Mouse (Mus musculus): ENCODE data around the gene Gm10375. TPM values are rescaled to one million over a fixed set of nuclear protein-coding genes. Genes with fewer than 3 reads are reported as not detected.

Gene Gm10375
- not detected for polyA plus RNA-seq (2015; fragmentation: Illumina TruSeq; extraction: RNeasy Lipid Tissue Mini Kit (QIAGEN cat#74804); ENCODE audit: insufficient read depth, low replicate concordance)

DNA sequence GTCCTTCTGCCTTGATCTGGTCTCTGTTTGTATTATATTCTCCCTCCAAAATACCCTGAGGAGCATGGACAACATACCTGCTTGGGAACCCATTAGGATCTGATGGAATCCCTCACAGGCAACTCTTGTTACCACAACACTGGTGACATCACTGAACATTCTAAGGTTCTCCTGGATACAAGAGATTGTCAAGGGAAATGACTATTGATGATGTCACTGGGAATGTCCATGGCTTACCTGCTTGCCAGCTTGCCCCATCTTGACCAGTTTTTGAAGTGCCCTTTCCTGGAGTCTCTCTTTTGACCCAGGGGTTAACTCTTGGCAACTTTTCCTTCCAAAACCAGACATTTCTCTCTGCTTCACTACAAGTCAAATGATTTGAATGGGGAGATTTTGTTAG lies at the start of gene Gm10375:
Gene Gm10375 (minus strand): TSS at position 101 of the 400 bp plus-strand sequence.

DNA sequence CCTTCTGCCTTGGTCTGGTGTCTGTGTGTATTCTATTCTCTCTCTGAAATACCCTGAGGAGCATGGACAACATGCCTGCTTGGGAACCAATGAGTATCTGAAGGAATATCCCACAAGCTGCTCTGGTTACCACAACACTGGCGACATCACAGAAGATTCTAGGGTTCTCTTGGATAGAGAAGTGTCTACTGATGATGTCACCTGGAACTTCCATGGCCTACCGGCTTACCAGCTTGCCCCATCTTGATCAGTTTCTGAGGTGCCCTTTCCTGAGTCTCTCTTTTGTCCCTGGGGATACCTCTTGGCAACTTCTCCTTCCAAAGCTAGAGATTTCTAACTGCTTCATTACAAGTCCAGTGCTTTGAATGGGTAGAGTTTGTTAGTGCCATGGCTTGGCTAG lies 28.8 kb downstream of the Gm10375 start, which contains the start of gene Gm17654:
Gene Gm17654 (minus strand): TSS at position 101 of the 400 bp plus-strand sequence.

Other genes with a start within 250 kb of the Gm10375 start
- gene Gm8138, start 191.7 kb downstream of the Gm10375 start, polyA plus RNA-seq (2015; fragmentation: Illumina TruSeq; extraction: RNeasy Lipid Tissue Mini Kit (QIAGEN cat#74804); ENCODE audit: insufficient read depth, low replicate concordance): not detected
- not detected for gene Gm5799, start 64.4 kb downstream of the Gm10375 start, polyA plus RNA-seq (2015; fragmentation: Illumina TruSeq; extraction: RNeasy Lipid Tissue Mini Kit (QIAGEN cat#74804); ENCODE audit: insufficient read depth, low replicate concordance)
- gene Gm17654, start 28.9 kb downstream of the Gm10375 start, polyA plus RNA-seq (2015; fragmentation: Illumina TruSeq; extraction: RNeasy Lipid Tissue Mini Kit (QIAGEN cat#74804); ENCODE audit: insufficient read depth, low replicate concordance): not detected
- not detected for gene Gm8165, start 69.2 kb upstream of the Gm10375 start, polyA plus RNA-seq (2015; fragmentation: Illumina TruSeq; extraction: RNeasy Lipid Tissue Mini Kit (QIAGEN cat#74804); ENCODE audit: insufficient read depth, low replicate concordance)
- gene Gm7324, start 89.8 kb upstream of the Gm10375 start, polyA plus RNA-seq (2015; fragmentation: Illumina TruSeq; extraction: RNeasy Lipid Tissue Mini Kit (QIAGEN cat#74804); ENCODE audit: insufficient read depth, low replicate concordance): 0.33 TPM
- gene Gm16506, start 119.5 kb upstream of the Gm10375 start, polyA plus RNA-seq (2015; fragmentation: Illumina TruSeq; extraction: RNeasy Lipid Tissue Mini Kit (QIAGEN cat#74804); ENCODE audit: insufficient read depth, low replicate concordance): not detected
- gene Gm6526, start 139.9 kb upstream of the Gm10375 start, polyA plus RNA-seq (2015; fragmentation: Illumina TruSeq; extraction: RNeasy Lipid Tissue Mini Kit (QIAGEN cat#74804); ENCODE audit: insufficient read depth, low replicate concordance): not detected
- 0.62 TPM for gene Gm8180, start 176.7 kb upstream of the Gm10375 start, polyA plus RNA-seq (2015; fragmentation: Illumina TruSeq; extraction: RNeasy Lipid Tissue Mini Kit (QIAGEN cat#74804); ENCODE audit: insufficient read depth, low replicate concordance)